Mouse (Mus musculus) ES-E14 (cell line): ENCODE measurements around the gene Pnmal2. TPM values are rescaled to one million over a fixed set of nuclear protein-coding genes. Genes with fewer than 3 reads are reported as not detected.
A peak's percentile ranks its signal among the peaks of the same experiment; 100 is the strongest.

Source experiments
- DNase-seq: peaks from one replicate; pipeline ENCODE4 v3.0.0-alpha.2; 2013; ENCODE audit warnings: low read depth, low spot score
- H3K27ac ChIP-seq: 2 replicates; pipeline ENCODE4 v1.5.1; 2012; ENCODE audit warnings: low read depth, mild to moderate bottlenecking, low read length, moderate library complexity, mixed read lengths; ENCODE audit not compliant: poor library complexity, insufficient read depth, severe bottlenecking
- H3K36me3 ChIP-seq: 2 replicates; pipeline ENCODE4 v1.6.1; 2012; ENCODE audit warnings: mild to moderate bottlenecking, low read length, moderate library complexity, mixed read lengths; ENCODE audit not compliant: control insufficient read depth, poor library complexity, insufficient read depth, severe bottlenecking
- H3K4me1 ChIP-seq, 2 experiments: fragments of 150-350 bp in 1 of 2; sonication (generic) in 1 of 2; 2 replicates each; pipeline ENCODE4 v1.6.1; 2012; ENCODE audit warnings: low read length in 2 of 2, mild to moderate bottlenecking in 1 of 2, mixed read lengths in 1 of 2; ENCODE audit not compliant: control insufficient read depth in 2 of 2, insufficient read depth in 2 of 2, poor library complexity in 1 of 2
- H3K4me3 ChIP-seq, 2 experiments: fragments of 150-350 bp in 1 of 2; sonication (generic) in 1 of 2; 2 replicates each; pipeline ENCODE4 v1.5.1; 2012; ENCODE audit warnings: low read length in 2 of 2, low read depth in 1 of 2, mild to moderate bottlenecking in 1 of 2, mixed read lengths in 1 of 2; ENCODE audit not compliant: insufficient read depth in 1 of 2, poor library complexity in 1 of 2, severe bottlenecking in 1 of 2
- H3K9ac ChIP-seq: 2 replicates; pipeline ENCODE4 v1.6.1; 2012; ENCODE audit warnings: low read depth, mild to moderate bottlenecking, low read length, mixed read lengths; ENCODE audit not compliant: poor library complexity, insufficient read depth, severe bottlenecking
- H3K9me3 ChIP-seq: fragments of 150-350 bp; sonication (generic); 2 replicates; pipeline ENCODE4 v1.6.1; 2012; ENCODE audit warnings: low read depth, mild to moderate bottlenecking, low read length; ENCODE audit not compliant: control insufficient read depth, insufficient read depth
- CHD2 ChIP-seq: IDR thresholded peaks from 2 replicates; pipeline ENCODE4 v1.6.1; 2014; ENCODE audit warnings: mild to moderate bottlenecking, low read depth, low read length, inconsistent platforms
- HCFC1 ChIP-seq: IDR thresholded peaks from 2 replicates; pipeline ENCODE4 v1.6.1; 2012; ENCODE audit warnings: low read length, inconsistent platforms, borderline replicate concordance; ENCODE audit not compliant: insufficient read depth
- MAFK ChIP-seq: IDR thresholded peaks from 2 replicates; pipeline ENCODE4 v1.6.1; 2014; ENCODE audit warnings: mild to moderate bottlenecking, low read depth, low read length, inconsistent platforms; ENCODE audit not compliant: insufficient read depth
- ZC3H11A ChIP-seq: IDR thresholded peaks from 2 replicates; pipeline ENCODE4 v1.6.1; 2012; ENCODE audit warnings: low read depth, mild to moderate bottlenecking, inconsistent platforms, low read length, borderline replicate concordance
- ZNF384 ChIP-seq: IDR thresholded peaks from 2 replicates; pipeline ENCODE4 v1.6.1; 2012; ENCODE audit warnings: low read depth, low read length, inconsistent platforms
- in situ Hi-C, 2 experiments: fragments of 600-800 bp; cut with MboI; formaldehyde crosslinking; loops; one replicate each; pipeline ENCODE4 v1.15.1; 2025; ENCODE audit warnings: low sequenced_read_pairs in 2 of 2, inconsistent platforms in 1 of 2; ENCODE audit not compliant: unreplicated experiment in 2 of 2
- total RNA-seq: library from RNA; depleted of rRNA; stranded (reverse); fragments of 300-350 nt; gene quantifications from 2 replicates; pipeline ENCODE4 v1.2.3, GENCODE M21; 2012

Pnmal2 gene
- total RNA-seq, 1 experiment = 0.71 TPM

DNA sequence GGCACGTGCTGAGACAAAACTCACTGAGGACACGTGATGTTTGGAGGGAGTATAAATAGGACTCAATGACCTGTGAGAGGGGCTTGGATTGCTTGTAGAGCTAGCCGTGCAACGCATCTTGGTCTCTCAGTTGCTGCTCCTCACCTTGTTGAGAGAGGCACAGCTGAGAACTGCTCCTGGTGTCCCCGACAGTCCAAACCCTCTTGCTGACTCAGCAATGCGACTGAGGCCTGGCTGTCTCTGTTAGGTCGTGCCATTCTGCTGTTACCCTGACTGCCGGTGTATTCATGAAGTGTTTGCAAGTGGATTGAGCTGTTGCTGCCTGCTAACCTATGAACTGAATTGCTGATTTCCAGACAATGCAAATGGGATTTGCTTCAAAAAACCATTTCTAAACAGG, 31.8 kb downstream of the Pnmal2 start:
- no peak overlapping the region for H3K4me3 ChIP-seq
- in situ Hi-C loops = no loop called here
- H3K27ac ChIP-seq = no peak overlapping the region
- H3K36me3 ChIP-seq = no peaks in the 10 kb centered on the region
- peaks cover 2 to 9% of the 10 kb centered on the region in 2 experiments; a peak in 2 of 4 replicates for H3K4me1 ChIP-seq
- no peak for DNase-seq
- H3K9me3 ChIP-seq = no peaks in the 10 kb centered on the region
- TF ChIP-seq MAFK = peak; percentile 81
- no peak for TF ChIP-seq ZNF384
- no peak for TF ChIP-seq CHD2
- no peak overlapping the region for H3K9ac ChIP-seq

DNA sequence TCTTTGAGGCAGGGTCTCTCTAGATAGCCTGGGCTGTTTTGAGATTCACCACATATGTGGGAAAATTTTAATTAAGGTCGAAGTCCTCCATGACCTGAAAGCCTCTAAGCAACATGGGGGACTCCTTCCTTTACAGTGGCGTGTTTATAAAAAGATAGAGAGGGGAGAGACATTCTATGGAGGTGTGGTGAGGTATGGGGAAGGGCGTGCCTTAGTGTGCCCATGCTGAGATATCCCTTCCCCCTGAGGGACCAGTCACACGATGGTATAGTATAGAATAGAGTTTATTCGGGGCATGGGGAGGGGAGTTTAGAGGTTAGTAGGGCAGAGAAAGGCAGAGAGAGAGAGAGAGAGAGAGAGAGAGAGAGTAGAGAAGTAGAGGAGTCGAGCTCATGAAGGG, 33.7 kb downstream of the Pnmal2 start:
- Histone ChIP-seq H3K9me3 (no peaks in the 10 kb centered on the region), H3K9ac (no peak overlapping the region), H3K4me3 (no peak overlapping the region), H3K4me1 (peaks cover 2 to 12% of the 10 kb centered on the region in 2 experiments; a peak in 2 of 4 replicates), H3K27ac (no peak overlapping the region), H3K36me3 (no peaks in the 10 kb centered on the region)
- TF ChIP-seq ZC3H11A (no peak), ZNF384 (no peak), CHD2 (no peak), MAFK (no peak), HCFC1 (no peak)
- DNase-seq = no peak
- in situ Hi-C loops = no loop called here

DNA sequence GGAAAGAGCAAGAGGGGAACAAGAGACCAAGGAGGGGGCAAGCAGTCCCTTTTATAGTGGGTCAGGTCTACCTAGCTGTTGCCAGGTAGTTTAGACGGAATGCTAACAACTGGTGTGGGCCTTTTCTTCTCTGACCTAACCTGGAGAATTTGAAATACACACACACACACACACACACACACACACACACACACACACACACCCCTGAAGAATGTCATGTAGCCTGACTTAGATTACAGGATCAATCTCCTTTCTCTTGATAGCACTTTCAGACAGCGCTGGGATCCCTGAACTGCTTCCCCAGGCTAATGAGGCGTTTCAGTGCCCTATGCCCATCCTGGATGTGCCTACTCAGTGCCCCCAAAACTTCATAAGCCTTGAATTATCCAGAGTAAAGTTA, 34.1 kb downstream of the Pnmal2 start:
- DNase-seq = no peak
- no peaks in the 10 kb centered on the region for H3K9me3 ChIP-seq

DNA sequence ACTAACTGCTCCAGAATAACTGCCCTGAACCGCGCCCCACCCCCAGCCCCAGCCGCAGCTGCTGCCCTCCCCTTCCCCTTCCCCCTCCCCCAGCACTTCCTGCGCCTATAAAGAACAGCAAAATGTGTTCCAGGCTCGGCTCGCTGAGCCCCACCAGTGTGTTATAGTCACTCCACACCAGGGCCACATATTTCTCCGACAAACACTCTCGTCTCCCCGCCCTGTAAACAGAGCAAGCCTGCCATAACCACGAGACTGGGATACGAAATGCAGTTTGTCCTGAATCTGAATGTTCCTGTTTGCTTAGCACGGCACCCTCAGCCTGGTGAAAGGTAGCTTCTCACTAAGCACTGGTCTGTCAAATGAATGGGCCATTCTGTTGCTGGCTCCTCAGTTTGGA, 35.9 kb downstream of the Pnmal2 start:
- TF ChIP-seq ZNF384 = no peak
- TF ChIP-seq MAFK = no peak
- TF ChIP-seq HCFC1 = no peak
- in situ Hi-C loops = no loop called here
- Histone ChIP-seq H3K4me3 (peak overlapping the region; percentile 29 to 48; a peak in 2 of 4 replicates), H3K27ac (no peak overlapping the region), H3K4me1 (peaks cover 2 to 12% of the 10 kb centered on the region in 2 experiments; a peak in 2 of 4 replicates), H3K9ac (peak overlapping the region; percentile 67), H3K9me3 (no peaks in the 10 kb centered on the region), H3K36me3 (no peaks in the 10 kb centered on the region)
- no peak for DNase-seq

More for the DNA sequence above, 34.1 kb downstream of the Pnmal2 start:
- no peak overlapping the region for H3K27ac ChIP-seq
- H3K4me3 ChIP-seq = no peak overlapping the region
- in situ Hi-C loops = no loop called here
- no peaks in the 10 kb centered on the region for H3K36me3 ChIP-seq
- peaks cover 2 to 12% of the 10 kb centered on the region in 2 experiments; a peak in 2 of 4 replicates for H3K4me1 ChIP-seq
- TF ChIP-seq ZNF384 (no peak), HCFC1 (no peak), MAFK (no peak), CHD2 (no peak), ZC3H11A (no peak)
- no peak overlapping the region for H3K9ac ChIP-seq

DNA sequence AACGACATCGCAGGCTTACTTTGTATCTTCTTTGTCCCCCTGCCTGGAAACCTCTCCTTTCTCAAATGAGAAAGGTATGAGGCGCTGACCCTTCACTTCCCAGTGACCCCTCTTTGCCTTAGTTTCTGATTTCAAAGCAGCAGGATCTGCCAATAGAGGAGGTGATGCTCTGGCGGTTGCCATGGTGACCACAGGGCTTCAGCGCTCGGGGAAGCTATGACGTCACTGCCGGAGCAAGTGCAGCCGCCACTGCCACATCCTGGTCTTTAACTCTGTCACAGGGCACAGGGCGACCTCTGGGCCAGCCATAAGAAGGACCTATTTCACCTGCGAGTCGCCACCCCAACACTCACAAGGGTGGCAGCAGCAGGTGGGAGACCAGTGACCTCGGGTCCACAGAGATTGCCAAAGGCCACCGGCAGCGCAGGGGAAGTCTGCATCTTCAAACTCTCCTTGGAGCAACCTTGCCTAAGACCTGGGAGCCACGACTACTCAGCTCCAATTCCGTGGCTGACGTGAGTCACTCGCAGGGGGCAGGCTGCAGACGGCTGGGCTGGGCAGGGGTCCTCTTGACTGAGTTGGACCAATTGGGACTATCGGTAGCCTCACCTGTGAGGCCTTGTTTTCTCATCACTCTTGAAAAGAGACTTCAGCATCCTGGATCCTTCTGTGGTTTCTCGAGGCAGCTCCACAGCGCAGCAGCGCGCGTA, 38.5 kb downstream of the Pnmal2 start, which contains the start of gene Gm42372:
Gene Gm42372, plus strand, starts transcription at position 228 of the 710 bp plus-strand sequence.
- no peak within 1 kb of the TSS; the same call in 1 of the 2 replicates for H3K9ac ChIP-seq
- no peaks in the 10 kb centered on the region for H3K9me3 ChIP-seq
- H3K4me3 ChIP-seq = peak within 1 kb of the TSS; percentile 42 to 56
- H3K27ac ChIP-seq = no peak within 1 kb of the TSS
- DNase-seq = peak; percentile 57
- TF ChIP-seq MAFK (no peak), ZNF384 (no peak), CHD2 (no peak), HCFC1 (no peak), ZC3H11A (no peak)
- H3K36me3 ChIP-seq = no peaks in the 10 kb centered on the region
- in situ Hi-C loops = no loop called here
- H3K4me1 ChIP-seq = peaks cover 2 to 7% of the 10 kb centered on the region in 2 experiments; a peak in 2 of 4 replicates
